Mouse (Mus musculus) monocyte, adult 5-6 weeks (primary cell): ENCODE data around the gene Tmem222. TPM values are rescaled to one million over a fixed set of nuclear protein-coding genes. Genes with fewer than 3 reads are reported as not detected.

Experiments used
- ATAC-seq: fragments of 153-309, 156-312 bp; replicated peaks from 2 replicates; pipeline ENCODE4 v1.8.0; 2017; ENCODE audit warnings: mild to moderate bottlenecking; ENCODE audit not compliant: low TSS enrichment, insufficient number of reproducible peaks, severe bottlenecking, poor library complexity, low FRiP score
- total RNA-seq: library from RNA; stranded (forward); fragments of 200-1000, 200-491, 200-594 nt; gene quantifications from 3 replicates; pipeline ENCODE4 v1.2.3, GENCODE M21; 2017

The Tmem222 gene
- total RNA-seq, 1 experiment from 2014 or later: 25.7 TPM

DNA sequence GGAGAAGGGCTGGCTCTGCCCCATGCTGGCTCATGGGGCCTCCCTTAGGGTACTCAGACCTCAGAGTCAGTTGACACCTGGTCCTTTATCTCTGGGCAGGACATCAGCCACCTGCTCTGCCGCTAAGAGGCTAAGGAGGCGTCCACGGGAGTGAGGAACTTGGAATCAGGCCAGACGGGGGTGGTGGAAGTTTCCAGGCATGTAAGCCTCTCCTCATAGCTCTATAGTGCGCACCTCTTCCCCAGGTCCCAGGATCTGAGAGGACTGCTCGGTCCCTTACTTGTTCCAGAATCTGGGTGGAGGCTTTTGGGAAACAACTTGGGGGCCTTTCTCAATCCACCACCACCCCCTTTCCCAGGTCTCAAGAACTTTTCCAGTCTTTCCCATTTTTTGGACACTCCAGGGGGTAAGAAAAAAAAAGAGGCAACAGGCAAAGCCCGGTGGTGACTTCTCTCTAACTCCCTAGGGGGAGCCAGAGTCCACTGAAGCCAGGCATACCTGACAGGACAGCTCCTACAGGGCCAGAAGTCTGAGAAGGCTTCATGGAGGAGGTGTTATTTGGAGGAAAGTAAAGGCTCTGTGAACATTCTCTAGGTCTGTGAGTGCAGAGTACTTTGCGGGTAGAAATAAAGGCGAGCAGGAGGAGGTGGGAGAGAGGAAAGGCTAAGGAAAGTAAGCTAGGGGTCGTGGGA is 44.2 kb downstream of the Tmem222 start:
- ATAC-seq: no peak

DNA sequence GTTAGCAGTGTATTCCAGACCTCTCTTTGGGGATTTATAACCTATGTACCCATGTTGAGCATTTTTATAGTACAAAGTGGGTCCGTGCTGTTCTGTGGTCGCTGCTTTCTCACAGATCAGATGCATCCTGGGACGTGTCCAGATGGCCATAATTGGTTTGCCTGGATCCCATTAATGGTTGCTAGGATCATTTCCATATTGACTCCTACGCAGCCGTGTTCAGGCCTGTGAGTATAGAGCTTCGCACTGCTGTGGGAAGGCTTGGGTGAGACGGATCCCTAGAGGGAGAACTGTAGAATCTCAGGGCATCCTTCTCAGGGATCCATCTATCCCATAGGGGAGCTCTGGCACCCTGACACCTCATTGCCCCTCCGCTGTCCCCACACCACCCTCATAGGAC is 48.0 kb downstream of the Tmem222 start:
- no peak for ATAC-seq

DNA sequence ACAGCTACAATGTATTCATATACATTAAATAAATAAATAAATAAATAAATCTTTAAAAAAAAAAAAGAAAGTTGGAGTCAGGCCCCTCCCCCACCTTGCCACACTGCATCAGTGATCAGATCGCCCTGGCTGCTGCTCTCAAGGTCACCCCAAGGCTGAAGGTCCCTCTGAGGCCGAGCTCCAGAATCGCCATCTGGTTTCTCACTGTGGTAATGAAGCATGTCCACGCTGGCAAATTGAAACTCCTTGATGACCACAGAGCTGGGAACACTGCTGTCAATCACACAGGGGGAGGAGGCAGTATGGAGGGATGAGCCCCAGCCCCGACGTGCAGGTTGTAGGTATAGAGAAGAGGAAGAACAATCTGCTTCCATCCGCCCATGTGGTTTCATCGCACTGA is 50.0 kb downstream of the Tmem222 start:
- no peak; the same call in 1 of the 2 replicates for ATAC-seq

GRCm38 (mm10) chr4:133226073-133226472 is 51.5 kb downstream of the Tmem222 start:
- ATAC-seq: no peak

GRCm38 (mm10) chr4:133223875-133224274 is 53.7 kb downstream of the Tmem222 start:
- no peak for ATAC-seq

DNA sequence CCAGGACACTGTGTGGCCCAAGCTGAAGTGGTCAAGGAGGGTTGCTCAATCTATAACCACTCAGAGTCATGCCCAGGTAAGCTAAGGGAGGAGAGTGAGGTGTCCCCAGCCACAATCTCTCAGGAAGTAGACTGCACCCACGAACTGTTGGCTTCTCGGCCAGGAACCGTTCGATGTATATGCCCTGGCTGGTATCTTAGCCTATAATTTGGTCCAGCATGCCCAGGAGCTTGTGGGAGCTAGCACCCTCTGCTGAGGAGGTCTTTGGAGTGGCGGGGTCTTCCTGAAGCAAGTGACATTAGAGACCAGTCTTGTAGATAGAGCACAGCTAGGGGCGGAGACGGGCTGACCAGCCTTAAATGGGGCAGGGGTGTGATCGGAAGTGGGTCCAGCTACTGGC is 55.9 kb downstream of the Tmem222 start:
- no peak for ATAC-seq

DNA sequence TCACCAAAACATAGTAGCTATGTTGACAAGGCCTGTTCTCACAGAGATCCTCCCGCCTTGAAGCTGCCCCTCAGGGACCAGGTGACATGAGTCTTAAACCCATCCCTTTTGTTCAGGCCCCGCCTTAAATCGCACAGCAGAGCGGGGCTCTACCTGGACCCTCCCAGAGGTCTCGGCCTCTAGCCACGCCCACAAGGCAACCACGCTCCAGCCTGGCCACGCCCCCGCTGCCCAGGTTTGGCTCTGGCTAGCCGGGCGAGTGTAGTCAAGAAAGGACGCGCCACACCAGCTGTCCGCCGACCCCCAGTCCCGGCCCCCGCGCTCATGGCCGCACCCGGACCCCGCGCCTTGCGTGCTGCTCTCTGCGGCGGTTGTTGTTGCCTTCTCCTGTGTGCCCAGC is 56.9 kb downstream of the Tmem222 start:
- no peak for ATAC-seq

DNA sequence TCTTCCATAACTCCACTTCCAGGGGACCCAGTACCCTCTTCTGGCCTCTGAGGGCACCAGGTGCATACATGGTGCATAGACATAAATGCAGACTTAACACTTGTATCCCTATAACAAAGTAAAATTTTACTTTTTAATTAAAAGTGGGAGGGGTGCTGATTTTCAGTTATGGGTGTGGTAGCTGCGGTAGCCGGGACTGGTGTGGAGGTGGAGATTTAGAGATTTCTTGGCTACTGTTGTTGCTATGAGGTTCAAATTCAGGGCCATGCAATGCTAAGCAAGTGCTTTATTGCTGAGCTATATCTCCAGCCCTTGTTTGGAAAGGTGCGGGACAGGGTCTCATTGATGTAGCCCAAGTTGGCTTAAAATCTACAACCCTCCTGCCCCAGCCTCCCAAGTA is 58.8 kb downstream of the Tmem222 start:
- ATAC-seq: no peak

GRCm38 (mm10) chr4:133217641-133218040 is 60.0 kb downstream of the Tmem222 start:
- ATAC-seq: 0 out of 2 replicates have a peak, but pooled peaks have one; percentile 38

Other genes starting within 250 kb of the Tmem222 start
- gene Wasf2, start 147.3 kb downstream of the Tmem222 start, total RNA-seq: 66.9 to 107 TPM (median 85.9 TPM) in 3 replicates
- gene Cd164l2, start 65.7 kb downstream of the Tmem222 start, total RNA-seq: not detected in 3 replicates
- gene Gpr3, start 65.3 kb downstream of the Tmem222 start, total RNA-seq: not detected in 3 replicates
- 0.87 to 12.3 TPM (median 3.8 TPM) in 3 replicates for gene Map3k6, start 37.0 kb downstream of the Tmem222 start, total RNA-seq
- gene Sytl1, start 14.7 kb downstream of the Tmem222 start, total RNA-seq: 1.4 to 7.1 TPM (median 4.4 TPM) in 3 replicates
- gene Wdtc1, start 75.7 kb upstream of the Tmem222 start, total RNA-seq: 10.9 to 11.7 TPM (median 11.3 TPM) in 3 replicates
- gene Slc9a1, start 91.9 kb upstream of the Tmem222 start, total RNA-seq: 7.0 to 24.9 TPM (median 10.2 TPM) in 3 replicates
- not detected in 3 replicates for gene Tent5b, start 202.3 kb upstream of the Tmem222 start, total RNA-seq
- not detected in 3 replicates for gene Trnp1, start 220.8 kb upstream of the Tmem222 start, total RNA-seq
- not detected in 3 replicates for gene Kdf1, start 241.2 kb upstream of the Tmem222 start, total RNA-seq